Mouse (Mus musculus): ENCODE measurements around the gene Hpse. TPM values are rescaled to one million over a fixed set of nuclear protein-coding genes. Genes with fewer than 3 reads are reported as not detected.

The Hpse gene
- total and polyA plus RNA-seq, 2 experiments from 2014 or later: 0.38 to 0.73 TPM

GRCm38 (mm10) chr5:100706675-100707074 lies 12.8 kb downstream of the Hpse start:
- Histone ChIP-seq H3K27ac (ENCODE audit: low read depth) (no peak overlapping the region), H3K27me3 (ENCODE audit: control insufficient read depth, insufficient read depth, low read length) (no peaks in the 10 kb centered on the region), H3K4me2 (ENCODE audit: low read depth, low read length) (no peak overlapping the region), H3K4me3 (ENCODE audit: low read depth, low read length) (no peak overlapping the region), H3K9ac (replicated peaks; ENCODE audit: low read depth, low read length) (no peak overlapping the region), H3K4me1 (ENCODE audit: control insufficient read depth, insufficient read depth) (no peaks in the 10 kb centered on the region), H3K9me3 (replicated peaks; ENCODE audit: control insufficient read depth, low read length) (no peaks in the 10 kb centered on the region), H3K36me3 (replicated peaks; ENCODE audit: control insufficient read depth, insufficient read depth, low read length) (no peaks in the 10 kb centered on the region)
- WGBS: 65% methylated on average over 8 of the region's 8 CpGs
- no peak for DNase-seq (ENCODE audit: low spot score)
- TF ChIP-seq EP300 (IDR thresholded peaks at IDR 0.05; ENCODE audit: low read depth) (no peak), CTCF (IDR thresholded peaks at IDR 0.05; ENCODE audit: low read depth) (no peak)
- no peak for ATAC-seq (ENCODE audit: insufficient read depth, low read depth)

- Histone ChIP-seq H3K27ac (ENCODE audit: low read depth) (no peak overlapping the region), H3K9me3 (replicated peaks; ENCODE audit: control insufficient read depth, low read length) (no peaks in the 10 kb centered on the region), H3K4me1 (ENCODE audit: control insufficient read depth, insufficient read depth) (no peaks in the 10 kb centered on the region), H3K27me3 (ENCODE audit: control insufficient read depth, insufficient read depth, low read length) (no peaks in the 10 kb centered on the region), H3K4me2 (ENCODE audit: low read depth, low read length) (no peak overlapping the region), H3K9ac (replicated peaks; ENCODE audit: low read depth, low read length) (no peak overlapping the region), H3K4me3 (ENCODE audit: low read depth, low read length) (no peak overlapping the region), H3K36me3 (replicated peaks; ENCODE audit: control insufficient read depth, insufficient read depth, low read length) (no peaks in the 10 kb centered on the region)
- DNase-seq (ENCODE audit: low spot score): no peak
- no peak for ATAC-seq (ENCODE audit: insufficient read depth, low read depth)
- TF ChIP-seq CTCF (IDR thresholded peaks at IDR 0.05; ENCODE audit: low read depth) (0 out of 2 replicates have a peak, but pooled peaks have one; percentile 5), EP300 (IDR thresholded peaks at IDR 0.05; ENCODE audit: low read depth) (no peak)
- WGBS: 90% methylated on average over 2 of the region's 2 CpGs
Observed at GRCm38 (mm10) chr5:100704272-100704671, 15.2 kb downstream of the Hpse start.

GRCm38 (mm10) chr5:100702325-100702724 lies 17.2 kb downstream of the Hpse start:
- Histone ChIP-seq H3K4me1 (ENCODE audit: control insufficient read depth, insufficient read depth) (no peaks in the 10 kb centered on the region), H3K9me3 (replicated peaks; ENCODE audit: control insufficient read depth, low read length) (no peaks in the 10 kb centered on the region), H3K27me3 (ENCODE audit: control insufficient read depth, insufficient read depth, low read length) (no peaks in the 10 kb centered on the region), H3K4me2 (ENCODE audit: low read depth, low read length) (no peak overlapping the region), H3K27ac (ENCODE audit: low read depth) (no peak overlapping the region), H3K4me3 (ENCODE audit: low read depth, low read length) (no peak overlapping the region), H3K9ac (replicated peaks; ENCODE audit: low read depth, low read length) (no peak overlapping the region), H3K36me3 (replicated peaks; ENCODE audit: control insufficient read depth, insufficient read depth, low read length) (no peaks in the 10 kb centered on the region)
- WGBS: 85% methylated on average over 3 of the region's 3 CpGs
- no peak for ATAC-seq (ENCODE audit: insufficient read depth, low read depth)
- DNase-seq (ENCODE audit: low spot score): no peak
- no peak for TF ChIP-seq CTCF (IDR thresholded peaks at IDR 0.05; ENCODE audit: low read depth)
- TF ChIP-seq EP300 (IDR thresholded peaks at IDR 0.05; ENCODE audit: low read depth): no peak

- 80% methylated on average over 13 of the region's 13 CpGs for WGBS
- Histone ChIP-seq H3K9ac (replicated peaks; ENCODE audit: low read depth, low read length) (no peak overlapping the region), H3K9me3 (replicated peaks; ENCODE audit: control insufficient read depth, low read length) (no peaks in the 10 kb centered on the region), H3K27me3 (ENCODE audit: control insufficient read depth, insufficient read depth, low read length) (no peaks in the 10 kb centered on the region), H3K4me1 (ENCODE audit: control insufficient read depth, insufficient read depth) (no peaks in the 10 kb centered on the region), H3K27ac (ENCODE audit: low read depth) (no peak overlapping the region), H3K4me3 (ENCODE audit: low read depth, low read length) (no peak overlapping the region), H3K4me2 (ENCODE audit: low read depth, low read length) (no peak overlapping the region), H3K36me3 (replicated peaks; ENCODE audit: control insufficient read depth, insufficient read depth, low read length) (no peaks in the 10 kb centered on the region)
- no peak for DNase-seq (ENCODE audit: low spot score)
- TF ChIP-seq CTCF (IDR thresholded peaks at IDR 0.05; ENCODE audit: low read depth) (no peak), EP300 (IDR thresholded peaks at IDR 0.05; ENCODE audit: low read depth) (no peak)
- ATAC-seq (ENCODE audit: insufficient read depth, low read depth): no peak
Observed at GRCm38 (mm10) chr5:100700861-100701620, 18.5 kb downstream of the Hpse start.

- no peak overlapping the region for H3K9ac ChIP-seq (replicated peaks; ENCODE audit: low read depth, low read length)
- H3K4me3 ChIP-seq (ENCODE audit: low read depth, low read length): no peak overlapping the region
- no peaks in the 10 kb centered on the region for H3K9me3 ChIP-seq (replicated peaks; ENCODE audit: control insufficient read depth, low read length)
- no peaks in the 10 kb centered on the region for H3K27me3 ChIP-seq (ENCODE audit: control insufficient read depth, insufficient read depth, low read length)
- TF ChIP-seq EP300 (IDR thresholded peaks at IDR 0.05; ENCODE audit: low read depth) (no peak), CTCF (IDR thresholded peaks at IDR 0.05; ENCODE audit: low read depth) (no peak)
- H3K27ac ChIP-seq (ENCODE audit: low read depth): no peak overlapping the region
- H3K4me2 ChIP-seq (ENCODE audit: low read depth, low read length): no peak overlapping the region
- H3K36me3 ChIP-seq (replicated peaks; ENCODE audit: control insufficient read depth, insufficient read depth, low read length): no peaks in the 10 kb centered on the region
- no peaks in the 10 kb centered on the region for H3K4me1 ChIP-seq (ENCODE audit: control insufficient read depth, insufficient read depth)
- 8% methylated on average over 2 of the region's 2 CpGs for WGBS
- DNase-seq (ENCODE audit: low spot score) (no peak), ATAC-seq (ENCODE audit: insufficient read depth, low read depth) (no peak)
Observed at GRCm38 (mm10) chr5:100697886-100698285, 21.6 kb downstream of the Hpse start.

- DNase-seq (ENCODE audit: low spot score) (no peak), ATAC-seq (ENCODE audit: insufficient read depth, low read depth) (no peak)
- no peaks in the 10 kb centered on the region for H3K36me3 ChIP-seq (replicated peaks; ENCODE audit: control insufficient read depth, insufficient read depth, low read length)
- 68% methylated on average over 2 of the region's 2 CpGs for WGBS
- H3K27ac ChIP-seq (ENCODE audit: low read depth): no peak overlapping the region
- no peaks in the 10 kb centered on the region for H3K4me1 ChIP-seq (ENCODE audit: control insufficient read depth, insufficient read depth)
- H3K4me3 ChIP-seq (ENCODE audit: low read depth, low read length): no peak overlapping the region
- H3K4me2 ChIP-seq (ENCODE audit: low read depth, low read length): no peak overlapping the region
- no peaks in the 10 kb centered on the region for H3K27me3 ChIP-seq (ENCODE audit: control insufficient read depth, insufficient read depth, low read length)
- TF ChIP-seq CTCF (IDR thresholded peaks at IDR 0.05; ENCODE audit: low read depth): no peak
- TF ChIP-seq EP300 (IDR thresholded peaks at IDR 0.05; ENCODE audit: low read depth): no peak
- H3K9me3 ChIP-seq (replicated peaks; ENCODE audit: control insufficient read depth, low read length): no peaks in the 10 kb centered on the region
- H3K9ac ChIP-seq (replicated peaks; ENCODE audit: low read depth, low read length): no peak overlapping the region
Observed at GRCm38 (mm10) chr5:100697398-100697797, 22.1 kb downstream of the Hpse start.
